Mouse (Mus musculus) embryonic fibroblast, embryonic 13.5 days (primary cell): ENCODE data around the gene Apod. TPM values are rescaled to one million over a fixed set of nuclear protein-coding genes. Genes with fewer than 3 reads are reported as not detected.

Source experiments
- H3K27ac ChIP-seq: 2 replicates; pipeline ENCODE4 v1.5.1; 2012; ENCODE audit warnings: low read length, control low read depth, inconsistent platforms; ENCODE audit not compliant: insufficient read depth
- H3K4me1 ChIP-seq: 2 replicates; pipeline ENCODE4 v1.6.1; 2011; ENCODE audit warnings: low read length; ENCODE audit not compliant: control insufficient read depth, insufficient read depth
- H3K4me3 ChIP-seq: 2 replicates; pipeline ENCODE4 v1.5.1; 2011; ENCODE audit warnings: mild to moderate bottlenecking, control low read depth, low read length; ENCODE audit not compliant: insufficient read depth
- CTCF ChIP-seq: IDR thresholded peaks from 2 replicates; pipeline ENCODE4 v1.5.1; 2011; ENCODE audit warnings: mild to moderate bottlenecking, control low read depth, low read length, moderate library complexity, borderline replicate concordance; ENCODE audit not compliant: insufficient read depth
- POLR2A ChIP-seq: IDR thresholded peaks from 2 replicates; pipeline ENCODE4 v1.6.1; 2011; ENCODE audit warnings: low read depth, mild to moderate bottlenecking, control low read depth, low read length, moderate library complexity
- polyA plus RNA-seq: library from polyadenylated mRNA; stranded (reverse); fragments of >200 nt; gene quantifications from 2 replicates; pipeline ENCODE4 v1.2.4, GENCODE M21; 2011; ENCODE audit warnings: low read depth; ENCODE audit not compliant: missing spikeins, insufficient read length

Apod gene
- polyA plus RNA-seq, 1 experiment, result 34.4 TPM

DNA sequence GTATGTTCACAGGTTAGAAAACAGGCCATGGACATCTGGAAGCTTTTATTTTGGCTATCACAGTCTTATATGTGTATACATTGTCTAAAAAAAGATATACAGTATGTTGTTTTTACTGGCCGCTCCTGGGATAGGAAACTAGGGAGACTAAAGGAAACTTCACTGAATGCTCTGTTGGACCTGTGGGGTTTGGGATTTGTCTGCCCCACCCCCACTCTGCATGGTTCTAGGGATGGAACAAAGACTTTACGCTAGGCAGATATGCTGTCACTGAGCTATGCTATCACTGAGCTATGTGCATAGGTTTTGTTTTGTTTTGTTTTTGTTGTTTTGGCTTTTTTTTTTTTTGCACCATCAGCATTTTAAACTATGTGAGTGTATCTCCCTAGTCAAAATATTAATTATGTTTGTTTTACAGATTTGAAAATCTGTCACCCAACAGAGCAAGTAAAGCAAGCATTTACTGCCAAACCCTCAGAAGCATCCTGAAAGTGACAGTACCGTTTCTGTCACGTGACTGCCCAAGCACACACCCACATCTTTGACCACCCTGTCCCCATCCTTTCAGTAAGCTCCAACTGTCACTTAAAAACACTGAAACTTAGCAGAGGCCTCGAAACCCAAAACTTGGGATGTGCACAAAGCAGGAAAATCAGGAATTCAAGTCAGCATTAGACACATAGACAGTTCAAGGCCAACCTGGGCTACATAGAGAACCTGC, 9.2 kb downstream of the Apod start:
- no peak for TF ChIP-seq CTCF
- no peak for TF ChIP-seq POLR2A
- no peak overlapping the region for H3K27ac ChIP-seq
- no peak overlapping the region for H3K4me3 ChIP-seq
- H3K4me1 ChIP-seq, result peaks cover 6% of the 10 kb centered on the region; the same call in 1 of the 2 replicates

DNA sequence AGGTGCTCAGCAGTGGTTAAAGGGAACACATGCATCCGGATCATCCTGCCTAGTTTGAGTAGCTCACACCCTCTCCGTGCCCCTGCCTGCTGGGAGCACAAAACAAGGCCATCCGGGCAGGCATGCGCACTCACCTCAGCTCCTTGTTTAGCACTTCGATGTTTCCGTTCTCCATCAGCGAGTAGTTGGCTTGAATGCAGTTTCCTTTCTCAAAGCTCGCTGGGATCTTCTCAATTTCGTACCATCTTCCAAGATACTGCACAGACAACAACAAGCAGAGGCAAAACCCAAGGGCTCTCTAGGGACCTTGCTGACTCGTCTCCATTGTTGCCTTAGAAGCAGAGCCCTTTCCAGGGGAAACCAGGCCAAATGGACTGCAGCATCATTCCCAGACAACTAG, 11.3 kb downstream of the Apod start:
- no peak overlapping the region for H3K4me3 ChIP-seq
- TF ChIP-seq CTCF, result no peak
- no peak for TF ChIP-seq POLR2A
- no peak overlapping the region for H3K27ac ChIP-seq
- peaks cover 6% of the 10 kb centered on the region; the same call in 1 of the 2 replicates for H3K4me1 ChIP-seq

DNA sequence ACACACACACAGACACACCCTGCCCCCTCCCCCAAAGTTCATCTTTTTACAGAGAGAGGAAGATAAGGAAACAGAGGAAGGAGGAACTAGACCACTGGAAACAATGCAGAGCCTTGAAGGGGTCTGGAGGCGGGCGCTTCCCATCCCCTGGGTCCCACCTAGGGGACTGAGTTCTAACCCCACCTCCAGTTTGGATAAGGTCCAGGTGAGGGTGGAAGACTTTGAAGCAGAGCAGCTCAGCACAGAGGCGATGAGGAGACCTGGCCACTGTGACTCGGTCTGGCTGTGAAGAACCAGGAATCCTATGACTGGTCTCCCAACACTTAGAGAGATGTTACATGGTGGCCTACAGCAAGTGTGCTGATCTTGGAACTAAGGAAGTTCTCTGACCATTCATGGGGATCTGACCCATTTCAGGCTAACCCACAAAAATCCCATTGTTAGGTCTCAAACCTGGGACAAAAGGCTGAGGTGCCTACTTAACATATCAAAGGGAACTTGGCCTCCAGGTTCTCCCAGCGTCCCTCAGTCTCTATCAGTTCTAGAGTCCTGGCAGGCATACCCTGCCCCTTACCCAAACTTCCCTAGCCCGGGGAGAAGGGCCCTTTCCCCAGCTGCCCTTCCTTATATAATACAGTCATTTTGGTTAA, 13.6 kb downstream of the Apod start:
- H3K27ac ChIP-seq, result no peak overlapping the region
- H3K4me3 ChIP-seq, result no peak overlapping the region
- TF ChIP-seq CTCF, result no peak
- TF ChIP-seq POLR2A, result no peak

GRCm38 (mm10) chr16:31300467-31300866, 14.1 kb downstream of the Apod start:
- Histone ChIP-seq H3K27ac (no peak overlapping the region), H3K4me3 (no peak overlapping the region), H3K4me1 (peaks cover 6% of the 10 kb centered on the region; the same call in 1 of the 2 replicates)
- TF ChIP-seq CTCF (no peak), POLR2A (no peak)

More for the DNA sequence above, 13.6 kb downstream of the Apod start:
- H3K4me1 ChIP-seq, result peaks cover 6% of the 10 kb centered on the region; the same call in 1 of the 2 replicates

DNA sequence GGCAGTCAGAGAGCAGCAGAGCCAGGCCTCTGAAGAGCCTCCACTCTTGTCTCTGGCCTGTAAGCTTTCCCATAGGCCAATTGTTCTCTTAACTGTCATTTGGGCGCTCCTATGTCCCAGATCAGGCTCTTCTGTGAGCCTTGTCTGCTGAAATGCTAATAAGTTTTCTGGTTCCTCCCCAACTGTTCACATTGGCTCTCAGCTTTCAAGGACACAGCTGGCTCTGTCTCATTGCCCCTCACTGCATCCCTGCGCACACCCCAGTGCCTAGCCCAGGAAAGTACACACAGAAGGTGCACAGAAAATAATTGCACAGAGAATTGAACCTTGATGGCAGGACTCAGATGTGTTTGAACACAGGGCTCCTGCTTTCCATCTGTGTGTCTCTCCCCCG, 14.7 kb downstream of the Apod start:
- no peak for TF ChIP-seq CTCF
- TF ChIP-seq POLR2A, result no peak
- Histone ChIP-seq H3K4me1 (peaks cover 6% of the 10 kb centered on the region; the same call in 1 of the 2 replicates), H3K27ac (no peak overlapping the region), H3K4me3 (no peak overlapping the region)

GRCm38 (mm10) chr16:31299164-31299959, 15.2 kb downstream of the Apod start:
- no peak overlapping the region for H3K4me3 ChIP-seq
- peaks cover 6% of the 10 kb centered on the region; the same call in 1 of the 2 replicates for H3K4me1 ChIP-seq
- TF ChIP-seq CTCF, result no peak
- no peak for TF ChIP-seq POLR2A
- no peak overlapping the region for H3K27ac ChIP-seq

GRCm38 (mm10) chr16:31297113-31297512, 17.5 kb downstream of the Apod start:
- no peak for TF ChIP-seq CTCF
- TF ChIP-seq POLR2A, result no peak
- H3K4me1 ChIP-seq, result peaks cover 2% of the 10 kb centered on the region
- no peak overlapping the region for H3K4me3 ChIP-seq
- no peak overlapping the region for H3K27ac ChIP-seq

- TF ChIP-seq CTCF, result no peak
- no peak for TF ChIP-seq POLR2A
- H3K4me1 ChIP-seq, result peaks cover 14% of the 10 kb centered on the region
- H3K4me3 ChIP-seq, result no peak overlapping the region
- H3K27ac ChIP-seq, result no peak overlapping the region
Observed at GRCm38 (mm10) chr16:31293761-31294160, 20.8 kb downstream of the Apod start.

GRCm38 (mm10) chr16:31290751-31291365, 23.8 kb downstream of the Apod start:
- Histone ChIP-seq H3K4me1 (peaks cover 14% of the 10 kb centered on the region), H3K4me3 (no peak overlapping the region), H3K27ac (peak overlapping the region; percentile 94)
- TF ChIP-seq CTCF (no peak), POLR2A (no peak)
